Mouse (Mus musculus) heart, adult 2 months (tissue): ENCODE measurements around the gene Enah. TPM values are rescaled to one million over a fixed set of nuclear protein-coding genes. Genes with fewer than 3 reads are reported as not detected.
A peak's percentile ranks its signal among the peaks of the same experiment; 100 is the strongest.

Experiments used
- DNase-seq, 2 experiments: peaks; one replicate each; pipeline ENCODE4 v3.0.0; 2021
- H3K27ac ChIP-seq: fragments of 200-600 bp; 2 replicates; pipeline ENCODE4 v1.8.1; 2022
- H3K27me3 ChIP-seq: fragments of 200-500 bp; 2 replicates; pipeline ENCODE4 v1.6.1; 2012; ENCODE audit warnings: mild to moderate bottlenecking, low read length, inconsistent platforms, mixed read lengths; ENCODE audit not compliant: control insufficient read depth, insufficient read depth
- H3K36me3 ChIP-seq: fragments of 200-500 bp; 2 replicates; pipeline ENCODE4 v1.6.1; 2012; ENCODE audit warnings: low read length, inconsistent platforms; ENCODE audit not compliant: control insufficient read depth, insufficient read depth
- H3K4me1 ChIP-seq: fragments of 200-500 bp; 2 replicates; pipeline ENCODE4 v1.6.1; 2011; ENCODE audit warnings: low read length; ENCODE audit not compliant: control insufficient read depth, insufficient read depth
- H3K4me3 ChIP-seq: fragments of 200-600 bp; 2 replicates; pipeline ENCODE4 v1.8.1; 2022
- H3K79me2 ChIP-seq: fragments of 200-500 bp; replicated peaks from 2 replicates; pipeline ENCODE4 v1.6.1; 2012; ENCODE audit warnings: mild to moderate bottlenecking, inconsistent platforms, low read length, moderate library complexity, mixed read lengths; ENCODE audit not compliant: control insufficient read depth, insufficient read depth
- H3K9ac ChIP-seq: fragments of 200-500 bp; 2 replicates; pipeline ENCODE4 v1.6.1; 2012; ENCODE audit warnings: low read depth, mild to moderate bottlenecking, control low read depth, inconsistent platforms, low read length, mixed read lengths
- CTCF ChIP-seq: fragments of 200-600 bp; IDR thresholded peaks from 2 replicates; pipeline ENCODE4 v1.8.1; 2022; ENCODE audit warnings: antibody characterized with exemption, mild to moderate bottlenecking, moderate library complexity
- EP300 ChIP-seq: fragments of 200-500 bp; IDR thresholded peaks from 2 replicates; pipeline ENCODE4 v1.6.1; 2011; ENCODE audit warnings: low read depth, low read length, control low read depth; ENCODE audit not compliant: insufficient read depth
- POLR2A ChIP-seq: fragments of 200-500 bp; IDR thresholded peaks from 2 replicates; pipeline ENCODE4 v1.6.1; 2011; ENCODE audit warnings: mild to moderate bottlenecking, low read depth, low read length, control low read depth; ENCODE audit not compliant: insufficient read depth
- WGBS: fragments of 180-500 bp; shearing (Covaris S2); methylation state at CpG from one replicate; pipeline ENCODE4 v1.1.7; 2018; 5-methylcytosine and 5-hydroxymethylcytosine counted together
- intact Hi-C: fragments of 180-260 bp; cut with DNase I; formaldehyde crosslinking; loops from one replicate; pipeline ENCODE4 v1.15.1; 2025
- polyA plus RNA-seq: library from polyadenylated mRNA; depleted of rRNA; stranded (reverse); fragments of >200 nt; gene quantifications from 2 replicates; pipeline ENCODE4 v1.2.3, GENCODE M21; 2012
- total RNA-seq, 2 experiments: library from RNA; stranded (reverse); gene quantifications; 2 replicates each; pipeline ENCODE4 v1.2.3; 2021

The Enah gene
- total and polyA plus RNA-seq, 3 experiments, result 28.3 to 124 (median 101) TPM

DNA sequence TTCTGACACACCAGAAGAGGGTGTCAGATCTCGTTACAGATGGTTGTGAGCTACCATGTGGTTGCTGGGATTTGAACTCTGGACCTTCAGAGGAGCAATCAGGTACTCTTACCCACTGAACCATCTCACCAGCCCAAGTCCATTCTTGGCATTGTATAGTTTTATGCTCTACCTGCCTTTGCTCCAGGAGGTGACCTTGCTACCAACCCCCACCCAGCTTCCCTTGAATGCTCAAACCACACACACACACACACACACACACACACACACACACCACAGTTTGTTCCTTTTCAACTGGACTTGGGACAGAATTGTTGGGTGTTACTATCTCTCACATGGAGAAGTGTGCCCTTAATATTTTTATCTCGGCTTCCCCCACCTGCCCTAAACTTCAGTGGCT, 163.5 kb downstream of the Enah start:
- H3K4me1 ChIP-seq, result peaks cover 8% of the 10 kb centered on the region
- no peaks in the 10 kb centered on the region for H3K79me2 ChIP-seq
- DNase-seq, result no peak
- TF ChIP-seq CTCF, result no peak
- TF ChIP-seq EP300, result no peak
- TF ChIP-seq POLR2A, result no peak
- H3K4me3 ChIP-seq, result no peak overlapping the region
- H3K9ac ChIP-seq, result no peak overlapping the region
- intact Hi-C loops, result no loop called here
- WGBS, result 94% methylated on average over 2 of the region's 2 CpGs
- H3K27ac ChIP-seq, result no peak overlapping the region
- no peaks in the 10 kb centered on the region for H3K36me3 ChIP-seq
- H3K27me3 ChIP-seq, result no peaks in the 10 kb centered on the region

DNA sequence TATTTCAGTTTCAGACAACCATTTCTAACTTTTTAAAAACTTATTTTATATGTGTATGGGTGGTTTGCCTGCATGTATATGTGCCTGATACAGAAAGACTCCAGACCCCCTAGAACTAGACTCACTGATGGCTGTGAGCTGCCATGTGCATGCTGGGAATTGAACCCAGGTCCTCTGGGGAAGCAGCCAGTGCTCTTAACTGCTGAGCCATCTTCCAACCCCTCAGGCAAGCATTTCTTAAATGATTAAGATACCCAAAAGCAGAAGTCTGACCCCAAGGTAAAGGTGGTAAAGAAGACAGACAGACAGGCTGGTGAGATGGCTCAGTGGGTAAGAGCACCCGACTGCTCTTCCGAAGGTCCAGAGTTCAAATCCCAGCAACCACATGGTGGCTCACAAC, 165.0 kb downstream of the Enah start:
- peaks cover 7% of the 10 kb centered on the region for H3K4me1 ChIP-seq
- H3K27me3 ChIP-seq, result no peaks in the 10 kb centered on the region
- no peak overlapping the region for H3K4me3 ChIP-seq
- WGBS, result 97% methylated on average over 2 of the region's 2 CpGs
- no peak overlapping the region for H3K27ac ChIP-seq
- no peak overlapping the region for H3K9ac ChIP-seq
- no peak for TF ChIP-seq EP300
- DNase-seq, result no peak
- H3K36me3 ChIP-seq, result no peaks in the 10 kb centered on the region
- intact Hi-C loops, result no loop called here
- no peaks in the 10 kb centered on the region for H3K79me2 ChIP-seq

DNA sequence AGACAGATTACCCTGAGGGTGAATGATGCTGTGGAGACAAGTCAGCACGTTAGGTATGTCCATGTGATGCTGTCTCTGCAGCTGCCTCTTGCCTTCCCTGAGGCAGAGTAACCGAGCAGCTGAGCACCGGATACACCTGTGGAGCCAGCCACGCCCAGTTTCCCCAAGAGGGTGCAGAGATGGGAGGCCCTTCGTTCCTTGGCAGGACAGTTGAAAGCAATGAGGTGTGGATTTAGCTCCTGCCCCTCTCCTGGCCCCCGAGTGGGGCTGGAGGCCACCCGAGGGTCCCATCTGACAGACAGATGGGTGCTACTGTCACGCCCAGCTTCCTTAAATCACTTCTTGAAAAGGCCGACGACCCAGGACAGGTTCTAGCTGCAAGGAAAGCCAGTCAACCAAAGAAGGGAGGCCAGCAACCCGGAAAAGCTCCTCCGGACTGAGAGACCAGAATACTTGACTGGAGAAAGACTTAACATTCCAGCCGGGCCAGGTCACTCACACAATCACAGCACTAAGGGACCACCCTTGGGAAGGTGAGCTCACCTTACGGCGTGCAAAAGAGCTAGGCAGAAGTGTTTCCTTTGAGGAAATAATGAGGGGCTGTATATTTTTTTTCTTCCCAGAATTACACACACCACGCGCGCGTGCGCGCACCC, 166.6 kb downstream of the Enah start:
- TF ChIP-seq EP300, result 0 out of 2 replicates have a peak, but pooled peaks have one; percentile 35
- TF ChIP-seq CTCF, result no peak
- peak overlapping the region; percentile 40 for H3K4me3 ChIP-seq
- H3K27ac ChIP-seq, result peak overlapping the region; percentile 73
- H3K79me2 ChIP-seq, result no peaks in the 10 kb centered on the region
- peak; percentile 66 to 80 for DNase-seq
- intact Hi-C loops, result no loop called here
- no peak overlapping the region for H3K9ac ChIP-seq
- H3K4me1 ChIP-seq, result peaks cover 7% of the 10 kb centered on the region
- H3K36me3 ChIP-seq, result no peaks in the 10 kb centered on the region
- H3K27me3 ChIP-seq, result no peaks in the 10 kb centered on the region
- WGBS, result 8% methylated on average over 21 of the region's 21 CpGs

DNA sequence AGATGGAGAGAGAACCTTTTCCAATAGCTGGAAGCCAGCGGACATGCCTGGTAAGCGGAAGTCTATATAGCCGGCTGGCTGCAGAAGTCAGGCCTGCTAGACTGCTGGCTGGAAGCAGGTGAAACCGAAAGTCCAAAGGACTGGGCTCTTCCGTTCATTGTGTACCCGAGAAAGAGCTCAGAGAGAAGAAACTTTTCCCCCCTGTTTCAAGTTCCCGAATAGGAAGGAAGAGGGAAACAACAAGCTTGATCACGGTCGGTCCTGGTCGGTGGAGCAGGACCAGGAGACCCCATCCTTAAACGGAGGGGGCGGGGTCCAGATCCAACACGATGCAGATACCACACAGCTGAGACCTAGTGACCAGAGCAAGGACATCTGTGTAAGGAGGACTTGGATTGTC, 167.3 kb downstream of the Enah start:
- Histone ChIP-seq H3K27me3 (no peaks in the 10 kb centered on the region), H3K27ac (peak overlapping the region; percentile 73), H3K36me3 (no peaks in the 10 kb centered on the region), H3K4me3 (peak overlapping the region; percentile 40), H3K4me1 (peaks cover 7% of the 10 kb centered on the region), H3K79me2 (no peaks in the 10 kb centered on the region), H3K9ac (peak overlapping the region; percentile 55)
- WGBS, result 23% methylated on average over 13 of the region's 13 CpGs
- 0 out of 2 replicates have a peak, but pooled peaks have one; percentile 26 for TF ChIP-seq EP300
- TF ChIP-seq POLR2A, result peak; percentile 51
- TF ChIP-seq CTCF, result no peak
- intact Hi-C loops, result no loop called here
- peak; percentile 50 to 64 for DNase-seq

DNA sequence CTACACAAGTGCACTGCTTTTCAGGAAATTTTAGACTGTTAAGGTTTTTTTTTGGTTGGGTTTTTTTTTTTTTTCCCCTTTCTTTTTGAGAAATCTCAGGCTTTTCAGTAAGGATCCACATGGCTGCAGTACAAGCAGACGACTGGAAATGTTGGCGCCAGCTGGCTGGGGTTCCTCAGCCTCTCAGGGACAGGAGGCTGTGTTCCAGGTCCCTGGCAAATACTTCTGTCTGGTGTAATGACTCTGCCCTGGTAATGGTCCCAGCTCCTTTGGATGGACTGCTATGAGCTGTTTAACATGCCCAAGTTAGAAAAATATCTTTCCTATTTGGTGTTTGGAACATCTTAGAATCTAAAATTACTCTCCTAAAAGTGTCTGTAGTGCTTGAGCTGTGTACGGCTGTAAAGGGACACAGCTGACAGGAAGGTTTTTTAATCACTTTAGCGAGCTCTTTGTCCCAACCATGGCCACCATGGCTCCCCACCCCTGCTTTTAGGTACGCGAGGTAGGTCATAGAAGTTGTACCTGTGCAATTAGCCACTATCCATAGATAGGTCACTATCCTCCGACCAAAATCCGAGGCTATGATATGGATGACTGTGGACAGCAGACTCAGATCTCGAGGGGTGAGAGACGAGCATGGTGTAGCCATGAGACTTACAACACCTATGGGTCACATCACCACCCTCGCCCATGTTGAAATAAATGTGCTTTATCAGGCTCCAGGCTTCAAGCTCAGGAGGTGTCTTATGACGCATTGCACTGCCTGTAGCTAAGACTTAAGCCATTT, 168.1 kb downstream of the Enah start:
- Histone ChIP-seq H3K4me3 (no peak overlapping the region; the same call in 1 of the 2 replicates), H3K9ac (no peak overlapping the region)
- 55% methylated on average over 12 of the region's 12 CpGs for WGBS

DNA sequence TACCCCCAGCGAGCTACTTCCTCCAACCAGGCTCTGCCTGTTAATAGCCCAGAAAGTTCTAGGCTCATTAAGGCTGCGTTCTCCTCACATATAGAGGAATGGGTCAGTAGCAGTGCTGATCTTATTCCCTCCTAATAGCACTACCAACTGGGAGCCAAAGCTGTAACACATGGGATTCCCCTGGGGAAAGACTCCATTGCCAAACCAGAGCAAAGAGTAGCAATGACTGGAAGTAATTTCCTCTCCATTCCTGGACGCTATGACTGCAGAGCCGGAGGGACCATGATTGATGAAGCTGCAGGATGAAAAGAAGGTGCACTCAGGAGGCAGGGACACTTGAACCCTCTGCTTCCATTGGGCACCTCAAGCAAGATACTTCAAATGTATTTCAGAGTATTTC, 169.3 kb downstream of the Enah start:
- DNase-seq, result no peak
- Histone ChIP-seq H3K36me3 (no peaks in the 10 kb centered on the region), H3K27ac (no peak overlapping the region), H3K9ac (no peak overlapping the region), H3K4me3 (no peak overlapping the region), H3K27me3 (no peaks in the 10 kb centered on the region), H3K4me1 (peaks cover 7% of the 10 kb centered on the region), H3K79me2 (no peaks in the 10 kb centered on the region)
- TF ChIP-seq EP300, result no peak
- TF ChIP-seq POLR2A, result no peak
- no peak for TF ChIP-seq CTCF
- 55% methylated on average over 4 of the region's 4 CpGs for WGBS
- intact Hi-C loops, result no loop called here

More for the DNA sequence above, 168.1 kb downstream of the Enah start:
- DNase-seq, result peak; percentile 64 to 82
- peak overlapping the region; percentile 73 for H3K27ac ChIP-seq
- H3K79me2 ChIP-seq, result no peaks in the 10 kb centered on the region
- H3K27me3 ChIP-seq, result no peaks in the 10 kb centered on the region
- no peaks in the 10 kb centered on the region for H3K36me3 ChIP-seq
- intact Hi-C loops, result no loop called here
- peaks cover 7% of the 10 kb centered on the region for H3K4me1 ChIP-seq
- TF ChIP-seq POLR2A (no peak), CTCF (no peak), EP300 (no peak)
